Mouse (Mus musculus) kidney, postnatal 25 days (tissue): ENCODE results near the gene Rundc3a.
"Not testable (repeated sequence)": the region's sequence is repeated elsewhere in the genome, so short reads cannot be mapped to it uniquely, and the experiment has no call there.

ENCODE experiments used
- DNase-seq, 2 experiments: peaks; one replicate each; pipeline ENCODE4 v3.0.0; 2021; ENCODE audit warnings: mixed read lengths in 2 of 2

Gene Rundc3a

GRCm38 (mm10) chr11:102393238-102393634, at the start of gene Rundc3a:
Rundc3a (plus strand) TSS chr11:102393403.
- DNase-seq, result peak; percentile 82 to 89

GRCm38 (mm10) chr11:102344458-102344857, 48.7 kb upstream of the Rundc3a start:
- DNase-seq, result no peak

GRCm38 (mm10) chr11:102346926-102347325, 46.3 kb upstream of the Rundc3a start:
- DNase-seq, result no peak

- no peak for DNase-seq
Observed at GRCm38 (mm10) chr11:102347683-102348082, 45.5 kb upstream of the Rundc3a start.

- no peak for DNase-seq
Observed at GRCm38 (mm10) chr11:102348101-102348585, 45.1 kb upstream of the Rundc3a start.

- no peak for DNase-seq
Observed at GRCm38 (mm10) chr11:102348771-102349170, 44.4 kb upstream of the Rundc3a start.

GRCm38 (mm10) chr11:102349189-102349954, 43.8 kb upstream of the Rundc3a start:
- DNase-seq, result no peak

GRCm38 (mm10) chr11:102350416-102350815, 42.8 kb upstream of the Rundc3a start:
- no peak for DNase-seq

GRCm38 (mm10) chr11:102350981-102351523, 42.2 kb upstream of the Rundc3a start:
- DNase-seq, result no peak

GRCm38 (mm10) chr11:102352378-102352777, 40.8 kb upstream of the Rundc3a start:
- no peak for DNase-seq

GRCm38 (mm10) chr11:102353021-102353431, 40.2 kb upstream of the Rundc3a start:
- no peak for DNase-seq

GRCm38 (mm10) chr11:102355501-102355900, 37.7 kb upstream of the Rundc3a start:
- DNase-seq, result no peak

GRCm38 (mm10) chr11:102356190-102356589, 37.0 kb upstream of the Rundc3a start:
- no peak for DNase-seq

- DNase-seq, result no peak
Observed at GRCm38 (mm10) chr11:102356636-102357350, 36.4 kb upstream of the Rundc3a start.

- no peak for DNase-seq
Observed at GRCm38 (mm10) chr11:102358365-102358764, 34.8 kb upstream of the Rundc3a start.

GRCm38 (mm10) chr11:102361776-102362495, 31.3 kb upstream of the Rundc3a start:
- no peak for DNase-seq

GRCm38 (mm10) chr11:102363623-102364022, 29.6 kb upstream of the Rundc3a start:
- no peak for DNase-seq

- DNase-seq, result no peak
Observed at GRCm38 (mm10) chr11:102364570-102365371, 28.4 kb upstream of the Rundc3a start.

- DNase-seq, result no peak
Observed at GRCm38 (mm10) chr11:102365699-102366098, 27.5 kb upstream of the Rundc3a start.

GRCm38 (mm10) chr11:102366103-102366502, 27.1 kb upstream of the Rundc3a start, which contains the start of gene Slc4a1:
Slc4a1 (minus strand) TSS chr11:102366203.
- not testable (repeated sequence) for DNase-seq

GRCm38 (mm10) chr11:102367504-102368280, 25.5 kb upstream of the Rundc3a start:
- no peak for DNase-seq
